Mouse (Mus musculus) thymus, postnatal 14 days (tissue): ENCODE data around the gene Gm7951.
"Not testable (repeated sequence)": the region's sequence is repeated elsewhere in the genome, so short reads cannot be mapped to it uniquely, and the experiment has no call there.

Source experiments
- DNase-seq: peaks from one replicate; pipeline ENCODE4 v3.0.0; 2021

Gm7951 gene

DNA sequence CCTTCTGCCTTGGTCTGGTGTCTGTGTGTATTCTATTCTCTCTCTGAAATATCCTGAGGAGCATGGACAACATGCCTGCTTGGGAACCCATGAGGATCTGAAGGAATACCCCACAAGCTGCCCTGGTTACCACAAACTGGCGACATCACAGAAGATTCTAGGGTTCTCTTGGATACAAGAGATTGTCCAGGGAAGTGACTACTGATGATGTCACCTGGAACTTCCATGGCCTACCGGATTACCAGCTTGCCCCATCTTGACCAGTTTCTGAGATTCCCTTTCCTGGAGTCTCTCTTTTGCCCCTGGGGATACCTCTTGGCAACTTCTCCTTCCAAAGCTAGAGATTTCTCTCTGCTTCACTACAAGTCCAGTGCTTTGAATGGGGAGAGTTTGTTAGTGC is at the start of gene Gm7951:
Gm7951 (minus strand) TSS at position 101 of the 400 bp plus-strand sequence.
- not testable (repeated sequence) for DNase-seq

DNA sequence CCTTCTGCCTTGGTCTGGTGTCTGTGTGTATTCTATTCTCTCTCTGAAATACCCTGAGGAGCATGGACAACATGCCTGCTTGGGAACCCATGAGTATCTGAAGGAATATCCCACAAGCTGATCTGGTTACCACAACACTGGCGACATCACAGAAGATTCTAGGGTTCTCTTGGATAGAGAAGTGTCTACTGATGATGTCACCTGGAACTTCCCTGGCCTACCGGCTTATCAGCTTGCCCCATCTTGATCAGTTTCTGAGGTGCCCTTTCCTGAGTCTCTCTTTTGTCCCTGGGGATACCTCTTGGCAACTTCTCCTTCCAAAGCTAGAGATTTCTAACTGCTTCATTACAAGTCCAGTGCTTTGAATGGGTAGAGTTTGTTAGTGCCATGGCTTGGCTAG is 45.4 kb upstream of the Gm7951 start, which contains the start of gene Gm17027:
Gm17027 (minus strand) TSS at position 101 of the 400 bp plus-strand sequence.
- not testable (repeated sequence) for DNase-seq

DNA sequence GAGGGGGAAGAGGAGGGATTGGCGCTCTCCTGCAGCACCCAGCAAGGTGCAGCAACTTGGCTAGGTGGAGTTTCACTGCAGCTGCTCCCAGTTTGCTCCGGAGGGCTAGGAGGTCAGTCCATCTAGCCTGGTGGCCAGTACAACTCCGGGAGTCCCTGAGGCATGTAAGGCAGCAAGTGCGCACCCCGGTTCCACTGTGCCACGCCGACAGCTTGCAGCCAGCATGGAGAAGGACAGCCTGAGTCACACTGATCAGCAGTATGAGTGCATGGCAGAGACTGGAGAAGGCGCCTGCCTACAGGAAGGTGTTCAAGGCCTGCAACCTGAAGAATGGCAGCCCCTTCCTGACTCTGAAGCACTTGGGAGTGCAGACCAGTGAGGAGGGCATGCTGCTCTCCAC is 17.4 kb upstream of the Gm7951 start:
- not testable (repeated sequence) for DNase-seq

DNA sequence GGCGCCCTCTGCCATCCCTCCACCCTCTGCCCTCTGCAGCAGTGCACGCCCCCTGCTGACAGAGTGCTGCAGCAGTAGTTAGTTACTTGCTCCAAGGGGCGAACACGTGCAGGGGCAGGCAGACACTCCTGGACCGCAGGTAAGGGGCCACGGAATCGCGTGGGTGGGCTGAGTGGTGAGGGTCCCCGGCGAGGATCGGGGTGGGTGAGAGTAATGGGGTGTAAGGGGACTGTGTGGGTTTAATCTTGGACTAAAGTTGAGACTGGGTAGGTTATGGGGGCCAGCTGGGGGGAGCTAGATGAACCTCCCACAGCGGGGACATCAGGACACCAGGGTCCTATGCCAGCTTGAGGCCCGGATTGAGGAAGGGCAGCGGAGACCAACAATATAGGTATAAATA is 16.6 kb upstream of the Gm7951 start:
- not testable (repeated sequence) for DNase-seq
